Mouse (Mus musculus) limb, embryonic 15.5 days (tissue): Measurements from ENCODE around the gene Cuta. TPM values are rescaled to one million over a fixed set of nuclear protein-coding genes. Genes with fewer than 3 reads are reported as not detected.
A peak's percentile ranks its signal among the peaks of the same experiment; 100 is the strongest.

Experiments
- ATAC-seq: fragments of 200-750 bp; cut with Nextera tagmentation; 2 replicates; pipeline ENCODE4 v1.8.0; 2017; ENCODE audit warnings: low read depth, moderate TSS enrichment; ENCODE audit not compliant: insufficient number of reproducible peaks, low FRiP score, low TSS enrichment
- H3K27ac ChIP-seq: fragments of 300-500 bp; sonication (generic); 2 replicates; pipeline ENCODE4 v1.5.1; 2015; ENCODE audit warnings: moderate library complexity, mild to moderate bottlenecking, inconsistent platforms
- H3K27me3 ChIP-seq: fragments of 300-500 bp; sonication (generic); 2 replicates; pipeline ENCODE4 v1.6.1; 2015; ENCODE audit warnings: inconsistent platforms
- H3K36me3 ChIP-seq: fragments of 300-500 bp; sonication (generic); 2 replicates; pipeline ENCODE4 v1.6.1; 2015; ENCODE audit warnings: inconsistent platforms
- H3K4me1 ChIP-seq: fragments of 300-500 bp; sonication (generic); 2 replicates; pipeline ENCODE4 v1.6.1; 2015; ENCODE audit warnings: inconsistent platforms
- H3K4me2 ChIP-seq: fragments of 300-500 bp; sonication (generic); 2 replicates; pipeline ENCODE4 v1.6.1; 2015; ENCODE audit warnings: mild to moderate bottlenecking, inconsistent platforms
- H3K4me3 ChIP-seq: fragments of 300-500 bp; sonication (generic); 2 replicates; pipeline ENCODE4 v1.5.1; 2015; ENCODE audit warnings: mild to moderate bottlenecking, inconsistent platforms
- H3K9ac ChIP-seq: fragments of 300-500 bp; sonication (generic); 2 replicates; pipeline ENCODE4 v1.6.1; 2015; ENCODE audit warnings: inconsistent platforms
- H3K9me3 ChIP-seq: fragments of 300-500 bp; sonication (generic); 2 replicates; pipeline ENCODE4 v1.6.1; 2016; ENCODE audit warnings: inconsistent platforms
- WGBS: fragments of 180-500 bp; shearing (Covaris S2); methylation state at CpG from one replicate; pipeline ENCODE4 v1.1.7; 2015; 5-methylcytosine and 5-hydroxymethylcytosine counted together
- polyA plus RNA-seq: library from polyadenylated mRNA; unstranded; fragments of >200 nt; fragmentation: Nextera tagmentation; extraction: Ambion mirVana; gene quantifications from 2 replicates; pipeline ENCODE4 v1.2.1, GENCODE M21; 2015

Cuta gene
- polyA plus RNA-seq, 1 experiment from 2014 or later: 172 TPM

GRCm38 (mm10) chr17:26970221-26970620 lies 30.9 kb upstream of the Cuta start:
- Histone ChIP-seq H3K4me3 (no peak overlapping the region), H3K9me3 (no peaks in the 10 kb centered on the region), H3K4me2 (no peak overlapping the region), H3K27ac (no peak overlapping the region), H3K36me3 (peaks cover 50% of the 10 kb centered on the region), H3K27me3 (no peaks in the 10 kb centered on the region), H3K4me1 (peaks cover 40% of the 10 kb centered on the region), H3K9ac (no peak overlapping the region)
- no peak for ATAC-seq
- WGBS: 67% methylated on average over 5 of the region's 12 CpGs

GRCm38 (mm10) chr17:26969257-26969656 lies 29.9 kb upstream of the Cuta start:
- Histone ChIP-seq H3K4me3 (no peak overlapping the region), H3K27ac (no peak overlapping the region), H3K36me3 (peaks cover 50% of the 10 kb centered on the region), H3K4me2 (no peak overlapping the region), H3K4me1 (peaks cover 34% of the 10 kb centered on the region), H3K9ac (no peak overlapping the region), H3K27me3 (no peaks in the 10 kb centered on the region), H3K9me3 (no peaks in the 10 kb centered on the region)
- ATAC-seq: no peak
- 82% methylated on average over 6 of the region's 6 CpGs for WGBS

GRCm38 (mm10) chr17:26968200-26968611 lies 28.8 kb upstream of the Cuta start:
- Histone ChIP-seq H3K36me3 (peaks cover 58% of the 10 kb centered on the region), H3K4me2 (no peak overlapping the region), H3K9ac (no peak overlapping the region), H3K27ac (peak overlapping the region; percentile 11; the same call in 1 of the 2 replicates), H3K4me3 (no peak overlapping the region), H3K4me1 (peaks cover 25% of the 10 kb centered on the region), H3K27me3 (no peaks in the 10 kb centered on the region), H3K9me3 (no peaks in the 10 kb centered on the region)
- 85% methylated on average over 6 of the region's 6 CpGs for WGBS
- no peak for ATAC-seq

GRCm38 (mm10) chr17:26967477-26967876 lies 28.1 kb upstream of the Cuta start:
- no peak overlapping the region for H3K4me2 ChIP-seq
- ATAC-seq: no peak
- peaks cover 65% of the 10 kb centered on the region for H3K36me3 ChIP-seq
- H3K27me3 ChIP-seq: no peaks in the 10 kb centered on the region
- no peak overlapping the region for H3K9ac ChIP-seq
- no peak overlapping the region for H3K4me3 ChIP-seq
- WGBS: 93% methylated on average over 6 of the region's 6 CpGs
- H3K9me3 ChIP-seq: no peaks in the 10 kb centered on the region
- H3K4me1 ChIP-seq: peaks cover 25% of the 10 kb centered on the region
- H3K27ac ChIP-seq: no peak overlapping the region

- peaks cover 70% of the 10 kb centered on the region for H3K36me3 ChIP-seq
- peaks cover 20% of the 10 kb centered on the region for H3K4me1 ChIP-seq
- no peaks in the 10 kb centered on the region for H3K9me3 ChIP-seq
- ATAC-seq: no peak
- H3K27ac ChIP-seq: no peak overlapping the region
- H3K4me2 ChIP-seq: no peak overlapping the region
- H3K27me3 ChIP-seq: no peaks in the 10 kb centered on the region
- H3K4me3 ChIP-seq: no peak overlapping the region
- no peak overlapping the region for H3K9ac ChIP-seq
- 88% methylated on average over 11 of the region's 11 CpGs for WGBS
These were observed 27.6 kb upstream of the Cuta start for GRCm38 (mm10) chr17:26966993-26967392.

- H3K4me1 ChIP-seq: no peaks in the 10 kb centered on the region
- H3K9me3 ChIP-seq: no peaks in the 10 kb centered on the region
- no peak overlapping the region for H3K4me3 ChIP-seq
- H3K4me2 ChIP-seq: no peak overlapping the region
- peaks cover 93% of the 10 kb centered on the region for H3K36me3 ChIP-seq
- no peak overlapping the region for H3K27ac ChIP-seq
- no peak overlapping the region for H3K9ac ChIP-seq
- WGBS: 88% methylated on average over 21 of the region's 21 CpGs
- ATAC-seq: no peak
- no peaks in the 10 kb centered on the region for H3K27me3 ChIP-seq
These were observed 22.3 kb upstream of the Cuta start for GRCm38 (mm10) chr17:26961572-26962240.

GRCm38 (mm10) chr17:26959815-26960214 lies 20.4 kb upstream of the Cuta start:
- H3K4me1 ChIP-seq: no peaks in the 10 kb centered on the region
- H3K27ac ChIP-seq: no peak overlapping the region
- H3K27me3 ChIP-seq: no peaks in the 10 kb centered on the region
- H3K9ac ChIP-seq: no peak overlapping the region
- no peak overlapping the region for H3K4me3 ChIP-seq
- no peak for ATAC-seq
- WGBS: 95% methylated on average over 4 of the region's 4 CpGs
- H3K4me2 ChIP-seq: no peak overlapping the region
- H3K36me3 ChIP-seq: peaks cover 91% of the 10 kb centered on the region
- H3K9me3 ChIP-seq: no peaks in the 10 kb centered on the region

- no peak for ATAC-seq
These were observed 19.5 kb upstream of the Cuta start for GRCm38 (mm10) chr17:26958880-26959279.

GRCm38 (mm10) chr17:26957872-26958271 lies 18.5 kb upstream of the Cuta start:
- H3K27ac ChIP-seq: no peak overlapping the region
- 94% methylated on average over 5 of the region's 5 CpGs for WGBS
- peaks cover 13% of the 10 kb centered on the region for H3K4me1 ChIP-seq
- H3K36me3 ChIP-seq: peaks cover 76% of the 10 kb centered on the region
- ATAC-seq: no peak
- H3K9ac ChIP-seq: no peak overlapping the region
- H3K9me3 ChIP-seq: no peaks in the 10 kb centered on the region
- no peak overlapping the region for H3K4me3 ChIP-seq
- no peaks in the 10 kb centered on the region for H3K27me3 ChIP-seq
- no peak overlapping the region for H3K4me2 ChIP-seq

More at GRCm38 (mm10) chr17:26958880-26959279, 19.5 kb upstream of the Cuta start:
- Histone ChIP-seq H3K4me3 (no peak overlapping the region), H3K36me3 (peaks cover 84% of the 10 kb centered on the region), H3K27ac (no peak overlapping the region), H3K9ac (no peak overlapping the region), H3K9me3 (no peaks in the 10 kb centered on the region), H3K4me2 (no peak overlapping the region), H3K4me1 (peaks cover 3% of the 10 kb centered on the region), H3K27me3 (no peaks in the 10 kb centered on the region)
- WGBS: 49% methylated on average over 5 of the region's 5 CpGs

- H3K4me3 ChIP-seq: no peak overlapping the region
- no peaks in the 10 kb centered on the region for H3K27me3 ChIP-seq
- H3K27ac ChIP-seq: no peak overlapping the region
- H3K4me1 ChIP-seq: peaks cover 23% of the 10 kb centered on the region
- no peak overlapping the region for H3K4me2 ChIP-seq
- H3K9ac ChIP-seq: no peak overlapping the region
- ATAC-seq: no peak
- 88% methylated on average over 18 of the region's 18 CpGs for WGBS
- peaks cover 66% of the 10 kb centered on the region for H3K36me3 ChIP-seq
- no peaks in the 10 kb centered on the region for H3K9me3 ChIP-seq
These were observed 17.5 kb upstream of the Cuta start for GRCm38 (mm10) chr17:26956895-26957294.

GRCm38 (mm10) chr17:26956309-26956708 lies 16.9 kb upstream of the Cuta start:
- peaks cover 60% of the 10 kb centered on the region for H3K36me3 ChIP-seq
- no peak overlapping the region for H3K4me2 ChIP-seq
- no peak overlapping the region for H3K27ac ChIP-seq
- H3K4me3 ChIP-seq: no peak overlapping the region
- H3K4me1 ChIP-seq: peaks cover 29% of the 10 kb centered on the region
- H3K27me3 ChIP-seq: no peaks in the 10 kb centered on the region
- H3K9ac ChIP-seq: no peak overlapping the region
- no peaks in the 10 kb centered on the region for H3K9me3 ChIP-seq
- 82% methylated on average over 5 of the region's 5 CpGs for whole genome bisulfite sequencing
- no peak for ATAC-seq

- Histone ChIP-seq H3K9me3 (no peaks in the 10 kb centered on the region), H3K4me2 (peak overlapping the region; percentile 57), H3K27ac (peak overlapping the region; percentile 43; the same call in 1 of the 2 replicates), H3K4me1 (peaks cover 54% of the 10 kb centered on the region), H3K9ac (no peak overlapping the region), H3K4me3 (0 out of 2 replicates have a peak overlapping the region, but pooled peaks have one; percentile 13), H3K27me3 (no peaks in the 10 kb centered on the region), H3K36me3 (peaks cover 39% of the 10 kb centered on the region)
- ATAC-seq: no peak
- 13% methylated on average over 14 of the region's 16 CpGs for WGBS
These were observed 14.4 kb upstream of the Cuta start for GRCm38 (mm10) chr17:26953726-26954125.
